Mouse (Mus musculus) Muller cell, postnatal 12 days (primary cell): ENCODE results near the gene Tom1l1.

Experiments
- DNase-seq: peaks from one replicate; pipeline ENCODE4 v3.0.0-alpha.2; 2015; ENCODE audit errors: inconsistent ontology term

Tom1l1 gene

DNA sequence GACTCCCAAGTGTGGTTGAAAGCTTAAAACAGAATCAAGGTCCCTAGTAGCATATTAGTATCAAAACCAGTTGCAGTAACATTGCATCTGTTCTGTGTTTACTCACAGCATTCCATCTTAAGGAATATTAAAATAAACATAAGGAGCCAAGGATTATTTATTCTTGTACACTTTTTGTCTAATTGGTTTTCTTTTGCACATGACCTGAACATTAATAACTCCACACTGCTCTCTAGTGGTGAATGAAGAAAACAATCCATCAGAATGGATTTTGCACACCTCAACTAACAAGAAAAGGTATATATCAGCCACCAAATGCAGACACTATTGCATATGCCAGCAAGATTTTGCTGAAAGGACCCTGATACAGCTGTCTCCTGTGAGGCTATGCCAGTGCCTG lies 71.7 kb downstream of the Tom1l1 start:
- DNase-seq: peak; percentile 30

DNA sequence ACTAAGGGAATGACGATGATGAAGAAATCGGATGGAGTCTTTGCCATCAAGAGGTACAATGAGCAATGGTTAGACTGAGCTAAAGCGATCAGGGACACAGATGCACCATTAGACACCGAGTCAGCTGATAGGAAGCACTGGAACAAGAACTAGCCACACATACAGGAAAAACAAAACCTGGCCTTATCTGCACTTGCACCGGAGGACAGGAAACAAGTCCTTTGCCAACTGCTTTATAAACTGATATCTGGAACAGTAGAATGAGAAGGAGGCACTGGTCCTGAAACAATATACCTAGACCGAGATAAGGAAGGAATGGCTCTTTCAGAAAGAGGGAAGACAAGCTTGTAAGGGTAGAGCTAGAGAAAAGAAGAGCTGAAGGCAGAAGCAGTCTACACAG lies 73.4 kb downstream of the Tom1l1 start:
- no peak for DNase-seq

DNA sequence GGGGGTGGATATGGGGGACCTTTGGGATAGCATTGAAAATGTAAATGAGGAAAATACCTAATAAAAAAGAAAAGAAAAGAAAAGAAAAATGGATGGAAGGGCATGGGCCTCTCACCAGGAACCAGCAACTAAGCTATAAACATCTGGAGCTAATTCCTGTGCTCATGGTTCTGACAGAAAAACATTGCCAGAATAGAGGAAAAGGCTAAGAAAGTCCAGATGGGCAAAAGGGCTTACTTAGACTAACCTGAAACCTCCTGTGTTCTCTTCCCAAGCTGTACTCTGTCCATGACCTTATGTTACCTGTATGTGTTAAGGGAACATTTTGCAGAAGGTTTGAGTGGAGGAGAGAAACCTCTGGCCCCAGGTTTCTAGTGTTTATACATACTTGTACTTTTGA lies 76.0 kb downstream of the Tom1l1 start:
- DNase-seq: no peak

DNA sequence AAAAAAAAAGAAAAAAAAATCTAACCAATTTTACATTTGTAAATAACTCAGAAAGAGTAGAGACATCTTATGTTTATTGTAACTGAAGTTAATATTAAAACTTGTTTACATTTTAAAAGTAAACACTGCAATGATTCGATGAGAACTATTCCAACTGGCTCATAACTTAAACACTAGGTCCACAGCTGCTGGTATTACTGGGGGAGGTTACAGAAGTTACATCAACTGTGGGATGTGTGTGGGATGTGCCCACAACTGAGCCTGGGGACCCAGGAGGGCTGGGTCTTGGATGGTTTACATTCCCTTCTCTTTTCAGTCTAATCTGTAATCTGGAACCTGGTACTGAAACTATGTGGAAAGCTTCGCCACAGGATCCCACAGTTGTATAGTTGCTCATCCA lies 85.1 kb downstream of the Tom1l1 start:
- no peak for DNase-seq

DNA sequence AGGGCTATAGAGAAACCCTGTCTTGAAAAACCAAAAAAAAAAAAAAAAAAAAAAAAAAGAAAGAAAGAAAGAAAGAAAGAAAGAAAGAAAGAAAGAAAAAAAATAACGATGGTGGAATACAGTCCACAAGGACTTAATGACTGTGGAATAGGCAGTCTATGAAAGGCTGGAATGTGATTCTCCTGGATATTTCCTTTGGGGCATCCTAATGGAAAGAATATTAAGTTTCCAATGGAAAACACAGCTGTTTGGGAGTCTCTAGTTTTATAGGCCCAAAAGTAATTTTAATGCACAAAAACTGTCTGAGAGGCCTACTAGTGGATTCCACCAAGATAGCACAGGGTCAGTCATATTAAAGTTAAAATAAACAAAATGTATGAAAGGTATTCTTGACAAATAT lies 92.3 kb downstream of the Tom1l1 start:
- no peak for DNase-seq
